Mouse (Mus musculus): ENCODE data around the gene Grin2d.

DNA sequence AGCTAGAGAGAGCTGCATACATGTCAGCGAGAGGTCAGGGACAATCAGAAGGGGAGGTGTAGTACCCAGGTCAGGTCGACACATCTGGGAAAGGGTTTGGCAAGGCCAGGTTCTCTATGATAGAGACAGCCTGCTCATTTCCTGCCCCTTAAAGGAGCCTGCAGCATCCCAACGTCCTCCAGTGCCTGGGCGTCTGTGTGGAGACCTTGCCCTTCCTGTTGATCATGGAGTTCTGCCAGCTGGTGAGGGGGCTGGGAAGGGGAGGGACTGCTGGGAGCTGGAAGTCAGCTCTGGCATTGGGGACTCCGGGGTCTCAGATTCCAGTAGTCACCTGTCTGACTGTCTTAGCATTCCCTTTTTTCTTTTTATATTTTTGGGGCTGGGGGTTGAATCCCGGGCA, 87.5 kb downstream of the Grin2d start:
- TF ChIP-seq POLR2A (IDR thresholded peaks at IDR 0.05; ENCODE audit: control insufficient read depth, extremely low read depth, insufficient read depth, low read length, poor library complexity) (no peak), CTCF (IDR thresholded peaks at IDR 0.05; ENCODE audit: borderline replicate concordance, control insufficient read depth, extremely low read depth, insufficient read depth, low read length, poor library complexity) (no peak)
